Mouse (Mus musculus) Patski (cell line): ENCODE results near the gene Polr2f. TPM values are rescaled to one million over a fixed set of nuclear protein-coding genes. Genes with fewer than 3 reads are reported as not detected.
A peak's percentile ranks its signal among the peaks of the same experiment; 100 is the strongest.

Source experiments
- ATAC-seq: fragments of 100-300 bp; one replicate; pipeline ENCODE4 v1.8.0; 2021
- CTCF ChIA-PET: fragments of 350-600 bp; sonication (Branson Sonifier 250); formaldehyde crosslinking; loops from one replicate; lab custom pipeline; 2022; ENCODE audit warnings: inconsistent platforms; lab: Charles Lee
- POLR2A ChIA-PET: fragments of 350-600 bp; sonication (Branson Sonifier 250); formaldehyde crosslinking; loops from one replicate; lab custom pipeline; 2022; ENCODE audit warnings: antibody characterized with exemption, inconsistent platforms; lab: Charles Lee
- DNase-seq: peaks from one replicate; pipeline ENCODE4 v3.0.0-alpha.2; 2011; ENCODE audit warnings: low read depth, low spot score
- H3K27me3 ChIP-seq: fragments of 371-371 bp; one replicate; pipeline ENCODE4 v1.5.1; 2021
- CTCF ChIP-seq: fragments of 100-300 bp; IDR thresholded peaks from one replicate; pipeline ENCODE4 v1.5.1; 2021
- in situ Hi-C: fragments of 300-500 bp; cut with MboI; formaldehyde crosslinking; loops from 3 replicates; pipeline ENCODE4 v1.11.1; 2018; ENCODE audit warnings: low pct_unique_long_range_greater_than_20kb, mixed read lengths
- polyA plus RNA-seq: library from polyadenylated mRNA; unstranded; gene quantifications from one replicate; pipeline ENCODE4 v1.2.3, GENCODE M21; 2021

Polr2f gene
- polyA plus RNA-seq, 1 experiment from 2014 or later, result 178 TPM

- ChIA-PET CTCF (interaction anchor here (0.8 to 1.5 kb wide), 4 partner anchors 9 to 92 kb away, joined by 3 to 4 read pairs (median 3); partner anchors contain the start of gene Polr2f), POLR2A (interaction anchor here (2.0 to 2.5 kb wide), 2 partner anchors 9 to 22 kb away, joined by 7 to 10 read pairs; partner anchors contain the start of genes 1700088E04Rik, Micall1 and Polr2f)
- ATAC-seq (peak; percentile 44), DNase-seq (peak; percentile 79)
- in situ Hi-C loops, result no loop called here
- no peak for TF ChIP-seq CTCF
- H3K27me3 ChIP-seq, result no peaks in the 10 kb centered on the region
These were observed 9.4 kb upstream of the Polr2f start for GRCm38 (mm10) chr15:79131442-79131841.

GRCm38 (mm10) chr15:79133191-79133661, 7.6 kb upstream of the Polr2f start:
- no peaks in the 10 kb centered on the region for H3K27me3 ChIP-seq
- ATAC-seq (no peak), DNase-seq (no peak)
- TF ChIP-seq CTCF, result no peak
- ChIA-PET POLR2A (interaction anchor here (1.4 kb wide), 1 partner anchor 8 kb away, joined by 3 read pairs; the partner anchor contains the start of genes 1700088E04Rik and Polr2f), CTCF (no interaction called here)
- in situ Hi-C loops, result no loop called here

GRCm38 (mm10) chr15:79134496-79135270, 6.1 kb upstream of the Polr2f start:
- H3K27me3 ChIP-seq, result no peaks in the 10 kb centered on the region
- CTCF ChIA-PET, result interaction anchor here (1.8 kb wide), 1 partner anchor 40 kb away, joined by 4 read pairs; no protein-coding TSS in a partner anchor
- in situ Hi-C loops, result no loop called here

GRCm38 (mm10) chr15:79135332-79135731, 5.5 kb upstream of the Polr2f start:
- ATAC-seq, result no peak

More at GRCm38 (mm10) chr15:79134496-79135270, 6.1 kb upstream of the Polr2f start:
- ATAC-seq, result no peak
- DNase-seq, result no peak
- POLR2A ChIA-PET, result no interaction called here
- no peak for TF ChIP-seq CTCF

GRCm38 (mm10) chr15:79135783-79136575, 4.8 kb upstream of the Polr2f start:
- POLR2A ChIA-PET, result interaction anchor here (1.2 kb wide), 1 partner anchor 10 kb away, joined by 4 read pairs; no protein-coding TSS in a partner anchor
- no peak for TF ChIP-seq CTCF
- ATAC-seq (no peak), DNase-seq (no peak)
- in situ Hi-C loops, result no loop called here
- CTCF ChIA-PET, result interaction anchor here (1.4 to 1.8 kb wide), 2 partner anchors 9 to 42 kb away, joined by 4 read pairs; no protein-coding TSS in a partner anchor
- H3K27me3 ChIP-seq, result no peaks in the 10 kb centered on the region

More at GRCm38 (mm10) chr15:79135332-79135731, 5.5 kb upstream of the Polr2f start:
- no peaks in the 10 kb centered on the region for H3K27me3 ChIP-seq
- in situ Hi-C loops, result no loop called here
- CTCF ChIA-PET, result interaction anchor here (1.8 kb wide), 1 partner anchor 41 kb away, joined by 4 read pairs; no protein-coding TSS in a partner anchor
- no peak for DNase-seq
- POLR2A ChIA-PET, result no interaction called here
- TF ChIP-seq CTCF, result no peak

- no peak for ATAC-seq
- no peak for DNase-seq
- CTCF ChIA-PET, result interaction anchor here (1.1 to 3.2 kb wide), 5 partner anchors 9 to 40 kb away, joined by 3 to 17 read pairs (median 3); no protein-coding TSS in a partner anchor
- in situ Hi-C loops, result no loop called here
- no peaks in the 10 kb centered on the region for H3K27me3 ChIP-seq
- TF ChIP-seq CTCF, result no peak
- POLR2A ChIA-PET, result interaction anchor here (0.7 to 1.5 kb wide), 2 partner anchors 9 to 226 kb away, joined by 3 to 7 read pairs; partner anchors contain the start of gene Pdxp
These were observed 1.2 kb upstream of the Polr2f start for GRCm38 (mm10) chr15:79139640-79140039.

- TF ChIP-seq CTCF, result no peak
- ATAC-seq, result no peak
- CTCF ChIA-PET, result interaction anchor here (1.1 to 3.2 kb wide), 2 partner anchors 13 to 15 kb away, joined by 3 to 17 read pairs; no protein-coding TSS in a partner anchor
- in situ Hi-C loops, result no loop called here
- no peaks in the 10 kb centered on the region for H3K27me3 ChIP-seq
- DNase-seq, result no peak
- POLR2A ChIA-PET, result interaction anchor here (0.6 to 1.3 kb wide), 3 partner anchors 9 to 1388 kb away, joined by 3 to 4 read pairs (median 3); no protein-coding TSS in a partner anchor
These were observed 733 bp downstream of the Polr2f start for GRCm38 (mm10) chr15:79141566-79141917.

GRCm38 (mm10) chr15:79143316-79143715, 2.5 kb downstream of the Polr2f start:
- ChIA-PET POLR2A (interaction anchor here (0.7 kb wide), 1 partner anchor 9 kb away, joined by 3 read pairs; no protein-coding TSS in a partner anchor), CTCF (no interaction called here)
- DNase-seq, result no peak
- TF ChIP-seq CTCF, result no peak
- no peaks in the 10 kb centered on the region for H3K27me3 ChIP-seq
- in situ Hi-C loops, result no loop called here
- ATAC-seq, result no peak

- ChIA-PET CTCF (no interaction called here), POLR2A (no interaction called here)
- in situ Hi-C loops, result no loop called here
- no peak for TF ChIP-seq CTCF
- H3K27me3 ChIP-seq, result no peaks in the 10 kb centered on the region
- ATAC-seq (no peak), DNase-seq (no peak)
These were observed 3.2 kb downstream of the Polr2f start for GRCm38 (mm10) chr15:79144021-79144420.

- ATAC-seq (no peak), DNase-seq (no peak)
- no peaks in the 10 kb centered on the region for H3K27me3 ChIP-seq
- CTCF ChIA-PET, result no interaction called here
- POLR2A ChIA-PET, result no interaction called here
- TF ChIP-seq CTCF, result no peak
- in situ Hi-C loops, result no loop called here
These were observed 4.7 kb downstream of the Polr2f start for GRCm38 (mm10) chr15:79145522-79145921.
